Mouse (Mus musculus): ENCODE results near the gene Pemt.
A peak's percentile ranks its signal among the peaks of the same experiment; 100 is the strongest.

The Pemt gene

GRCm38 (mm10) chr11:60048841-60049240 is 2.6 kb upstream of the Pemt start:
- no peak for DNase-seq

- DNase-seq = no peak
Measured at GRCm38 (mm10) chr11:60045676-60046057, 622 bp downstream of the Pemt start.

GRCm38 (mm10) chr11:60044777-60045176 is 1.5 kb downstream of the Pemt start:
- DNase-seq = no peak

GRCm38 (mm10) chr11:60042277-60042676 is 4.0 kb downstream of the Pemt start:
- DNase-seq = no peak

GRCm38 (mm10) chr11:60036537-60037220 is 9.6 kb downstream of the Pemt start:
- DNase-seq = no peak

GRCm38 (mm10) chr11:60034911-60035400 is 11.3 kb downstream of the Pemt start:
- DNase-seq = no peak

GRCm38 (mm10) chr11:60034293-60034692 is 12.0 kb downstream of the Pemt start:
- no peak for DNase-seq

GRCm38 (mm10) chr11:60032586-60033430 is 13.5 kb downstream of the Pemt start:
- peak; percentile 56 for DNase-seq

GRCm38 (mm10) chr11:60030747-60031331 is 15.4 kb downstream of the Pemt start:
- DNase-seq = no peak

- DNase-seq = no peak
Measured at GRCm38 (mm10) chr11:60029976-60030375, 16.3 kb downstream of the Pemt start.

GRCm38 (mm10) chr11:60027913-60028875 is 18.1 kb downstream of the Pemt start:
- no peak for DNase-seq

GRCm38 (mm10) chr11:60027272-60027671 is 19.0 kb downstream of the Pemt start:
- DNase-seq = peak; percentile 53

- no peak for DNase-seq
Measured at GRCm38 (mm10) chr11:60026166-60026565, 20.1 kb downstream of the Pemt start.

GRCm38 (mm10) chr11:60021201-60021600 is 25.1 kb downstream of the Pemt start:
- no peak for DNase-seq

GRCm38 (mm10) chr11:60016726-60017125 is 29.6 kb downstream of the Pemt start:
- no peak for DNase-seq

GRCm38 (mm10) chr11:60011516-60011915 is 34.8 kb downstream of the Pemt start:
- no peak for DNase-seq

GRCm38 (mm10) chr11:60009451-60009850 is 36.8 kb downstream of the Pemt start:
- DNase-seq = no peak

GRCm38 (mm10) chr11:60005866-60006265 is 40.4 kb downstream of the Pemt start:
- no peak for DNase-seq

GRCm38 (mm10) chr11:60004716-60005115 is 41.6 kb downstream of the Pemt start:
- DNase-seq = no peak

- DNase-seq = no peak
Measured at GRCm38 (mm10) chr11:60003811-60004210, 42.5 kb downstream of the Pemt start.

- DNase-seq = no peak
Measured at GRCm38 (mm10) chr11:60001231-60001980, 44.9 kb downstream of the Pemt start.

- DNase-seq = no peak
Measured at GRCm38 (mm10) chr11:59994318-59994717, 52.0 kb downstream of the Pemt start.

Data from right cerebral cortex, postnatal 25 days (tissue).